Mouse (Mus musculus): ENCODE data around the gene Ip6k3. TPM values are rescaled to one million over a fixed set of nuclear protein-coding genes. Genes with fewer than 3 reads are reported as not detected.
A peak's percentile ranks its signal among the peaks of the same experiment; 100 is the strongest.

Ip6k3 gene
- polyA plus RNA-seq, 1 experiment from 2014 or later, result not detected

DNA sequence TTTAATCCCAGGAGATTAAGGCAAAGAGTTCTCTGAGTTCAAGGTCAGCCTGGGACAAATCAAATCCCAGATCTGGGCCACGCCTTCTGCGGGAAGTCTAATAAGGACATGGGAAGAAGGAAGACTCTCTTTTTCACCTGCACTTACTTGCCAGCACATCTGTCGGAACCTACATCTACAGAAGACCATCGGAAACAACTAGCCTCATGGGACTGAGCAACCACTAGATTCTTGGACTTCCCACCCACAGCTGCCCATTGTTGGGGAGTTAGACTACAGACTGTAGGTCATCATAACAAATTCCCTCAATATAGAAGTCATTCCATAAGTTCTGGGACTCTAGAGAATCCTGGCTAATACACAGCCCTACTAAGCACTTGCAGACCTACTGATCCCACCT lies 974 bp upstream of the Ip6k3 start:
- H3K27me3 ChIP-seq (replicated peaks; ENCODE audit: control insufficient read depth, insufficient read depth, low read length), result no peaks in the 10 kb centered on the region
- H3K27ac ChIP-seq (ENCODE audit: low read depth), result no peak overlapping the region
- ATAC-seq (replicated peaks; ENCODE audit: low FRiP score, low TSS enrichment, low read depth) (no peak), DNase-seq (ENCODE audit: low spot score) (no peak)
- no peak overlapping the region for H3K4me3 ChIP-seq (ENCODE audit: low read depth, low read length)
- 95% methylated on average over 4 of the region's 4 CpGs for WGBS
- no peak overlapping the region for H3K4me2 ChIP-seq (ENCODE audit: low read length)
- H3K4me1 ChIP-seq (replicated peaks; ENCODE audit: control insufficient read depth, insufficient read depth, low read length), result no peaks in the 10 kb centered on the region; the same call in 1 of the 2 replicates
- H3K36me3 ChIP-seq (ENCODE audit: control insufficient read depth, insufficient read depth, low read length), result no peaks in the 10 kb centered on the region
- no peak overlapping the region for H3K9ac ChIP-seq (ENCODE audit: low read length)
- no peaks in the 10 kb centered on the region for H3K9me3 ChIP-seq (ENCODE audit: control insufficient read depth, low read length)

DNA sequence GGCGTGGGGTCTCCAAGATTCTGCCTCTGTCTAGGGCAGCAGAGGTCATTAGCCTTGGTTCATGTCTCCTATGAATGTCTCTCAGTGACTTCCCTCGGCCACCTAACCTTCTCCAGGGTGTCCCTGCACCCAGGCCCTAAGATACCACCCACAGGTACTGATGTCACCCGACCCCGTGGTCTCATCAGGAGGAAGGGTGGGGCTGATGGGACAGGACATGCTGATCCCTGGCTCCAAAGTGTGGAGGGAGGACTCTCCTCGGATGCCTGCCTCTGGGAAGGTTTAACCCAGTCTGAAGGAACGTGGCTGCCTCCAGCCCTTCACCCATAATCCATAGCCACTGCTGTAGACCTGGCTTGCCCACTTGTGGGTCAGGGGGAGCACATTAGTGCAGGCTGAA lies 694 bp downstream of the Ip6k3 start:
- Histone ChIP-seq H3K36me3 (ENCODE audit: control insufficient read depth, insufficient read depth, low read length) (no peaks in the 10 kb centered on the region), H3K4me3 (ENCODE audit: low read depth, low read length) (no peak overlapping the region), H3K4me2 (ENCODE audit: low read length) (no peak overlapping the region), H3K9ac (ENCODE audit: low read length) (no peak overlapping the region), H3K27ac (ENCODE audit: low read depth) (no peak overlapping the region), H3K27me3 (replicated peaks; ENCODE audit: control insufficient read depth, insufficient read depth, low read length) (no peaks in the 10 kb centered on the region), H3K9me3 (ENCODE audit: control insufficient read depth, low read length) (no peaks in the 10 kb centered on the region), H3K4me1 (replicated peaks; ENCODE audit: control insufficient read depth, insufficient read depth, low read length) (no peaks in the 10 kb centered on the region; the same call in 1 of the 2 replicates)
- 80% methylated on average over 6 of the region's 6 CpGs for WGBS
- ATAC-seq (replicated peaks; ENCODE audit: low FRiP score, low TSS enrichment, low read depth) (no peak), DNase-seq (ENCODE audit: low spot score) (no peak)

DNA sequence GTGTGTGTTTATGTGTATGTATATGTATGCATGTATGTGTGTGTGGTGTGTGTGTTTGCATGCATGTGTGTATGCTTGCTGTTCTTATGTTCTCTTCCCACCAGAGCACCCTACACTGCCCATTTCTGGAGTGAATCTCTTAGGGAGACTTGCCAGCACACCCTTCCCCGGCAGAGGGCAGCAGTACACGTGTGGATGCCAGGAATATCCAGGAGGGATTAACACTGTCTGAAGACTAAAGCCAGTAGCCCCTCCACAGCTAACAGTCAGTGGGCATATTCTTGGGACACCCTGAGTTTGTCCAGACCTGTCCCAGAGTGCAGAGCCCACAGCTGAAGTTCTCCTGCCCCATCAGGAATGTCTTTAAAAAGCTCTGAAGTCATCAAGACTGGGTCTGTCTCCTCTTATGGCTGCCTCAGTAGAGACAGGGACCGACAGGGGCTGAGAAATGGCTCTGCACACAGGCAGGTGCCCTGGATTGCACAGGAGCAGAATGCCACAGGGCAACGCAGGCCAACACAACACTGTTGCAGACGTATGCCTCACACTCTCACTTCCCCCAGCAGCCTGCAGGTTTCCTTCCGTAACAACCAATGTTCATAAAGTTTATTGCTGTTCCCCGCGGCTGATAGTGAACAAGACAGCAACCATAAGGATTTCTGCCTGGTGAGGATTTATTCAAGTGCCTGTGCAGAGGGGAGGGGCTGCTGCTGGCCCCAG lies 2.4 kb downstream of the Ip6k3 start:
- H3K27me3 ChIP-seq (replicated peaks; ENCODE audit: control insufficient read depth, insufficient read depth, low read length), result no peaks in the 10 kb centered on the region
- no peak for ATAC-seq (replicated peaks; ENCODE audit: low FRiP score, low TSS enrichment, low read depth)
- peak; percentile 76 for DNase-seq (ENCODE audit: low spot score)
- no peak overlapping the region for H3K9ac ChIP-seq (ENCODE audit: low read length)
- no peaks in the 10 kb centered on the region for H3K9me3 ChIP-seq (ENCODE audit: control insufficient read depth, low read length)
- no peak overlapping the region for H3K4me3 ChIP-seq (ENCODE audit: low read depth, low read length)
- no peak overlapping the region for H3K4me2 ChIP-seq (ENCODE audit: low read length)
- WGBS, result 29% methylated on average over 8 of the region's 8 CpGs
- H3K27ac ChIP-seq (ENCODE audit: low read depth), result no peak overlapping the region
- no peaks in the 10 kb centered on the region for H3K36me3 ChIP-seq (ENCODE audit: control insufficient read depth, insufficient read depth, low read length)
- H3K4me1 ChIP-seq (replicated peaks; ENCODE audit: control insufficient read depth, insufficient read depth, low read length), result no peaks in the 10 kb centered on the region; the same call in 1 of the 2 replicates

DNA sequence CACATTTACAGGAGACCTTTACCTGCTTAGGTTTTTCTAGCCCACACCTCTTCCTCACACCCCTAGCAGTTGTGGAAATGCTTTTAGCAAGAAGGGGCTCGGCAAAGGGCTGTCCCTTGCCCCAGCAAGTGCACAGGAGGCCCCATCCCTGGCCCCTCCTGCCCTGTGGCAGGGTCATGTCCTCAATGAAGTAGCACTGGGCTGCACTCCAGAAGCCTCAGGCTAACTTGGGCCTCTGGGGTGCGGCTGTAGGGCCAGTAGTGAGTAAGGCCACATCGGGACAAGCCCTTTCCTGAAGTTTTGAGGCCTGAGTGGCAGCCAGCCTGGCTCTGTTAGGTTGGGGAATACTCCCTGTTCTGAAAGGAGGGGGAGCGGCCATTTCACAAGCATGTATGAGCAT lies 6.7 kb downstream of the Ip6k3 start:
- DNase-seq (ENCODE audit: low spot score) (no peak), ATAC-seq (replicated peaks; ENCODE audit: low FRiP score, low TSS enrichment, low read depth) (no peak)
- Histone ChIP-seq H3K27me3 (replicated peaks; ENCODE audit: control insufficient read depth, insufficient read depth, low read length) (no peaks in the 10 kb centered on the region), H3K36me3 (ENCODE audit: control insufficient read depth, insufficient read depth, low read length) (no peaks in the 10 kb centered on the region), H3K4me1 (replicated peaks; ENCODE audit: control insufficient read depth, insufficient read depth, low read length) (no peaks in the 10 kb centered on the region; the same call in 1 of the 2 replicates), H3K4me2 (ENCODE audit: low read length) (no peak overlapping the region), H3K9ac (ENCODE audit: low read length) (no peak overlapping the region), H3K4me3 (ENCODE audit: low read depth, low read length) (no peak overlapping the region), H3K27ac (ENCODE audit: low read depth) (no peak overlapping the region), H3K9me3 (ENCODE audit: control insufficient read depth, low read length) (no peaks in the 10 kb centered on the region)
- WGBS, result 74% methylated on average over 4 of the region's 4 CpGs

DNA sequence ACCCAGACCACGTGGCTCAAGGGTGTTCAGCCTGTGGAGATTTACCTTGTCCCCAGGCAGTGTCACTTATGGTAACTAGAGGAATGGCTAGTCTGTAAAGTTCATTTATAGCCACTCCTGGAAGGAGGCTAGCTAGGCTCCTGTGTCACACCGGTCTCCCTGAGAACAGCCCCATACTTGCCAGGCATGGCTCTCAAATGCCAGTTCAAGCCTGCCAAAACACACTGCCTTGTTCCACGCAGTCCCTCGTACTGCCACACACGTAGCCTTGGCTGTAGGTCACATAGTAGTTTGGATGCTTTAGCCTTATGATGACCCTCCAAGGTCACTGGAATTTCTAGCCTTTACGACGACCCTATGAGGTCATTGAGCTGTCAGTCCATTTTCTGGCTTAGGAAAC lies 8.4 kb downstream of the Ip6k3 start:
- Histone ChIP-seq H3K9me3 (ENCODE audit: control insufficient read depth, low read length) (no peaks in the 10 kb centered on the region), H3K27ac (ENCODE audit: low read depth) (no peak overlapping the region), H3K4me2 (ENCODE audit: low read length) (no peak overlapping the region), H3K27me3 (replicated peaks; ENCODE audit: control insufficient read depth, insufficient read depth, low read length) (no peaks in the 10 kb centered on the region), H3K36me3 (ENCODE audit: control insufficient read depth, insufficient read depth, low read length) (no peaks in the 10 kb centered on the region), H3K9ac (ENCODE audit: low read length) (no peak overlapping the region), H3K4me1 (replicated peaks; ENCODE audit: control insufficient read depth, insufficient read depth, low read length) (no peaks in the 10 kb centered on the region; the same call in 1 of the 2 replicates), H3K4me3 (ENCODE audit: low read depth, low read length) (no peak overlapping the region)
- WGBS, result 70% methylated on average over 7 of the region's 7 CpGs
- no peak for ATAC-seq (replicated peaks; ENCODE audit: low FRiP score, low TSS enrichment, low read depth)
- DNase-seq (ENCODE audit: low spot score), result no peak

DNA sequence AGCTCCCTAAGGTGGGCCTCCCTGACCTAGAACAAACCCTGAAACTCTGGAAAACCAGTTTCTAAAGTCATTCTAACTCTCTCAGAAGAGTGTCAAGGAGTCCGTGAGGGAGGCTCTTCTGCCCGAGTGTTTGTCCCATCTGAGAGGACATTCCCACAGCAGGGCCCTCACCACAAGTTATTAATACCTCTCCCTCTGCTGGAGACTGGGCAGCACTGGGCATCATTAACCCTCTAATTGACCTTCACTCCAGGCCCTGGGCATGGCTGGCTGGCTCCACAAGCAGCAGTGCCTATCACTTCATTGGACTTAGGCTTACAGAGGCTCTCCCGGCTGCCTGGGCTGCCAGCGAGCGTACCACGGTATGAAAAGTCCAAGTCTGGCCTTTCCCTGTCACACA lies 9.2 kb downstream of the Ip6k3 start:
- DNase-seq (ENCODE audit: low spot score), result no peak
- Histone ChIP-seq H3K27ac (ENCODE audit: low read depth) (no peak overlapping the region), H3K4me2 (ENCODE audit: low read length) (no peak overlapping the region), H3K4me3 (ENCODE audit: low read depth, low read length) (no peak overlapping the region), H3K9ac (ENCODE audit: low read length) (no peak overlapping the region), H3K36me3 (ENCODE audit: control insufficient read depth, insufficient read depth, low read length) (no peaks in the 10 kb centered on the region), H3K4me1 (replicated peaks; ENCODE audit: control insufficient read depth, insufficient read depth, low read length) (peaks cover 4% of the 10 kb centered on the region), H3K9me3 (ENCODE audit: control insufficient read depth, low read length) (no peaks in the 10 kb centered on the region), H3K27me3 (replicated peaks; ENCODE audit: control insufficient read depth, insufficient read depth, low read length) (no peaks in the 10 kb centered on the region)
- WGBS, result 82% methylated on average over 6 of the region's 6 CpGs
- no peak for ATAC-seq (replicated peaks; ENCODE audit: low FRiP score, low TSS enrichment, low read depth)

DNA sequence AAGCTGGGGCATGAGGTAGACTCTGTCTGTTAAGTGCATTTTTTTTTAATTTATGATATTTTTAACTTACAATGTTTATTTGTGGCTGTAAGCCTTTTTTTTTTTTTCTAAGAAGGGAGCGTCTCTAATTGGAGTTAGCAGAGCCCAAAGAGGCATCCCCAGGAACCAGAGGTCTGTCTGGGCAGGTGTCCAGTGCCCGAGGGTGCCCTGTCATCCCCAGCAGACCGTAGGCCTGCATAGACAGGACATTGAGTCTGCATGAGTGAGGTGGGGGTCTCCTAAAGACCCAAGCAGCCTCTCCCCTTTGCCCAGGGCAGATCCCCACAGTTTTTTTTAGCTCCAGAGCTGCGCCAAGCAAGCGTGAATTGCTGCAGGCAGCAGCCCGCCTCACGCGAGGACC lies 11.8 kb downstream of the Ip6k3 start:
- H3K9me3 ChIP-seq (ENCODE audit: control insufficient read depth, low read length), result no peaks in the 10 kb centered on the region
- H3K27me3 ChIP-seq (replicated peaks; ENCODE audit: control insufficient read depth, insufficient read depth, low read length), result no peaks in the 10 kb centered on the region
- H3K4me1 ChIP-seq (replicated peaks; ENCODE audit: control insufficient read depth, insufficient read depth, low read length), result peaks cover 13% of the 10 kb centered on the region
- no peaks in the 10 kb centered on the region for H3K36me3 ChIP-seq (ENCODE audit: control insufficient read depth, insufficient read depth, low read length)
- no peak overlapping the region for H3K27ac ChIP-seq (ENCODE audit: low read depth)
- no peak overlapping the region for H3K9ac ChIP-seq (ENCODE audit: low read length)
- H3K4me3 ChIP-seq (ENCODE audit: low read depth, low read length), result no peak overlapping the region
- 73% methylated on average over 8 of the region's 8 CpGs for WGBS
- ATAC-seq (replicated peaks; ENCODE audit: low FRiP score, low TSS enrichment, low read depth) (no peak), DNase-seq (ENCODE audit: low spot score) (no peak)
- H3K4me2 ChIP-seq (ENCODE audit: low read length), result no peak overlapping the region

DNA sequence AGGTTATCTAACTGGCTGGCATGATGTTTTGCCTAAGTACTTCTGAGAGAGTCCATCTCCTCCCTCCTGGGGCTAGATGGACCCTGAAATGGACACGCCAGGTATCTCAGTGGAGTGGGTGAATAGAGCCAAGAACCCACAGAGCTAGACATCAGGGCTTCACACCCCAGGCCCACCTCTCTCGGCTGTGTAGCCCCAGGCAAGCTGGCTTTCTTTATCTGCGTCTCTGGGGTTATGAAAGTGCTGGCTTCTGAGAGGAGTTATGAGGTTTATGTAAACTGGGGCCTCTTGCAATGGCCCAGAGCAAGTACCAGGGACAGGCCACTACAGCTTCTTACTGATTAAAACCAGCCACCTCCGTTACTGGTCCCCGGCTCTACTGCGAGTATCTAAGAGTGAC lies 12.7 kb downstream of the Ip6k3 start:
- DNase-seq (ENCODE audit: low spot score), result no peak
- Histone ChIP-seq H3K9ac (ENCODE audit: low read length) (no peak overlapping the region), H3K4me3 (ENCODE audit: low read depth, low read length) (no peak overlapping the region), H3K9me3 (ENCODE audit: control insufficient read depth, low read length) (no peaks in the 10 kb centered on the region), H3K27me3 (replicated peaks; ENCODE audit: control insufficient read depth, insufficient read depth, low read length) (no peaks in the 10 kb centered on the region), H3K4me2 (ENCODE audit: low read length) (no peak overlapping the region), H3K36me3 (ENCODE audit: control insufficient read depth, insufficient read depth, low read length) (no peaks in the 10 kb centered on the region), H3K4me1 (replicated peaks; ENCODE audit: control insufficient read depth, insufficient read depth, low read length) (peaks cover 14% of the 10 kb centered on the region), H3K27ac (ENCODE audit: low read depth) (no peak overlapping the region)
- 46% methylated on average over 6 of the region's 6 CpGs for WGBS
- ATAC-seq (replicated peaks; ENCODE audit: low FRiP score, low TSS enrichment, low read depth), result no peak

DNA sequence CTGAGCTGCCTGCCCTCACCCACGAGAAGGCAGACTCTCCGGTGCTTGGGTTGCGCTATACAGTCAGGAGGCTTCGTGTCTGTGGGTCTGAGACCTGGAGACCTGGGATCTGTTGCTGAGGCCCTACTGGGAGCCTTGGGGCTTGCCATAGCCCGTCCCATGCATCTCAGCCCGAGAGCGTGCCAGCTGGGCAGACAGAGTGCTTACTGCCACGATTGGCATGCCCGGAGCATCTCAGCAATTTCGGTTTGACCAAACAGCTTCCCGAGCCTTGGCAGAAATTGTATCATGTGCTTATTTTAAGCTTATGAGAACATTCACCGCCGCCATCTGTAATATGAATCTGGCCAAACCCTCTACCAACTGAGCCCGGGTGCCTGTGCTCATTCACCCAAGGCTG lies 13.3 kb downstream of the Ip6k3 start:
- H3K4me2 ChIP-seq (ENCODE audit: low read length), result no peak overlapping the region
- peaks cover 14% of the 10 kb centered on the region for H3K4me1 ChIP-seq (replicated peaks; ENCODE audit: control insufficient read depth, insufficient read depth, low read length)
- no peaks in the 10 kb centered on the region for H3K9me3 ChIP-seq (ENCODE audit: control insufficient read depth, low read length)
- DNase-seq (ENCODE audit: low spot score) (no peak), ATAC-seq (replicated peaks; ENCODE audit: low FRiP score, low TSS enrichment, low read depth) (no peak)
- H3K9ac ChIP-seq (ENCODE audit: low read length), result no peak overlapping the region
- H3K27ac ChIP-seq (ENCODE audit: low read depth), result no peak overlapping the region
- no peaks in the 10 kb centered on the region for H3K36me3 ChIP-seq (ENCODE audit: control insufficient read depth, insufficient read depth, low read length)
- H3K4me3 ChIP-seq (ENCODE audit: low read depth, low read length), result no peak overlapping the region
- H3K27me3 ChIP-seq (replicated peaks; ENCODE audit: control insufficient read depth, insufficient read depth, low read length), result no peaks in the 10 kb centered on the region
- 87% methylated on average over 14 of the region's 14 CpGs for WGBS
